Mouse (Mus musculus): ENCODE measurements around the gene Lrrc4.

DNA sequence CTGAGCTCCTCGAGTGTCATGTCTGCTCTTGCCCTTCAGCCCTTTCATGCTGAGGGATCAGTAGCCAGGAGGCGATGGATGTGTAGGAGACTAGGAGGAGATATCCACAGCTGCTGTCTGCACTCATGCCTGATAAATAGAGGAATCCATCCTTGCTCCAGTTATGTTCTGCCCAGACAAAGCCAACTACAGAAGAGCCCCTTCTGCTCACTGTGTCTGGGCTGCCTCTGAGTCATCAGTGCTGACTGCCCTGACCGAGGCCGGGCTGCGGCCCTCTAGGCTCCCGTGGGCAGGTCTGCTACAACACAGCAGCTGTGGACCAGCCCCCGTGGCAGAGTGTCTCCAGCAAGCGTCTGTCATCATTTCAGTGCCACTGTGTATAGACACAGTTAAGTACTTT, 30.8 kb upstream of the Lrrc4 start:
- no peak for TF ChIP-seq CTCF (IDR thresholded peaks at IDR 0.05; ENCODE audit: low read depth)
- TF ChIP-seq EP300 (optimal IDR thresholded peaks at IDR 0.05) = no peak
